Mouse (Mus musculus) gastrocnemius, adult 18-20 months (tissue): ENCODE measurements at regions not wholly inside any gene's neighbourhood (a gene's known extent, or its start where the extent isn't known, plus 50 kb on each side); places are given as distances from the start of the nearest gene placed in this dataset.

Experiments used
- DNase-seq: peaks from one replicate; pipeline ENCODE4 v3.0.0; 2021; ENCODE audit warnings: low spot score

DNA sequence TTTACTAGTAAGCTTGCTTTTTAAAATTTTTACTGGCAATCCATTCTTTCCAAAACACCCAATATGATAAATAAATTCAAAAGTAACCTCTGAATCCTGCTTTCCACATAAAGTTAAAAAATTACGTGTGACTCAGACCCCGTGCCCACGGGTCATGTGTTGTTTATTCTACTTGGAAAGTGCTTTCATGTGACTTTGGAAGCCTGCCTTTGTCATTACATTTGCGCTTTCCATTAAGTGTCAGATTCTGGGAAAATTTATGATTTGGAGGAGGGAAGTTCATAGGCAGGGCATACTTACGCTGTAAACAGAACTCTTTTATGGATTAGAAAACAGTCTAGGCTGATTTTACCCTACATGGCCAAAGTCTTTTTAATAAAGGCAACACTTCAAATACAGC is 466.8 kb upstream of the Adamts5 start:
- DNase-seq = no peak

DNA sequence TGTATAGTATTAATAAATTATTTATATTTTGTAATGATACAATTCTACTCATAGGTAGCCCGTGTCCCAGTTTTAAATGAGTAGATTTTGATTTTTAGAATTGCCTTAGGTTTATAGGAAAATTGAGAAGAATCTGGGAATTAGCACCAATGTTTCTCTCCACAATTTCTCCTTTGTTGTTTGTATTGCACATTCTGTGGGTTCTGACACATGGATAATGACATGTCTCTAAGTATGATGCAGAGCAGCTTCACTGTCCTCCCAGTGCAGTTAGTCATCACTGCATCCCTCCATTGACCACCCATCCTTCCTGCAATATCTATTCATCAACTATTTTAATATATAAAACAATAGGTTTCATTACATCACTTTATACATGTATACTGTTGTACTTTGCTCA is 464.6 kb upstream of the Adamts5 start:
- no peak for DNase-seq

DNA sequence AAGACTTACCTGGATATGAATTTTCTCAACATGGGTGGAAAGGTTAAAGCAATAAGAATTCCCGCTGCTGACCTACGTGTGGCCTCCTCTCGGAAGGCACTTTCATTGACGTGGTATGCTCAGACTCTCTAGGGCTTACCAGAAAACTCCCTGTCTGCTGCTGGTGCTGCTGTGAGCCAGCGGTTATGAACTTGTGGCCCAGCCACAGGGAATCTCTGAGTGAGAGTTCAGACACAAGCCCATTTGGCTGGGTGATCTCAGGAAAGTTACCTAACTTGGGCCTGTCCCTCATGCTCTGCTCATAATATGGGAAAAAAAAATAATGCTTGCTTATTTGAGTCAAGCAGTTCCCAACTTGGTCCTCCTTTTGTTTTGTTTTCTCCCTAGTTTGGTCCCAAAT is 459.5 kb upstream of the Adamts5 start:
- peak; percentile 14 for DNase-seq

DNA sequence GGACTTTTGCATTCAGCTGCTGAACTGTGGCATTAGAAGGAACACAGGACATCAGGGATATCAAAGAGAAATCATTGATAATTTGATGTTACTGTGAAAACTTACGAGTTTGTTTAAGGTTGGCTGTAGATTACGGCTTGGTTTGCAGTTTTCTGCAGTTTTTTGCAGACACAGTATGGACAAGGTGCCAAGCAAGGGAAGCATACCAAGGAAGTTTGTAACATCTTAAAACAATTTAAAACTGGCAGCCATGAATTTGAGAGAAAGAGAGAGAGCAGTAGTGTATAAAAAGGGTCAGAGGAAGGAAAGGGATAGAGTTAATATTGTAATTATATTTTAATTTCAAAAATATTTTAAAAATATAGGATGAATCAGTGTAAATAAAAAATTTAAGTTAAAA is 453.4 kb upstream of the Adamts5 start:
- DNase-seq = no peak

DNA sequence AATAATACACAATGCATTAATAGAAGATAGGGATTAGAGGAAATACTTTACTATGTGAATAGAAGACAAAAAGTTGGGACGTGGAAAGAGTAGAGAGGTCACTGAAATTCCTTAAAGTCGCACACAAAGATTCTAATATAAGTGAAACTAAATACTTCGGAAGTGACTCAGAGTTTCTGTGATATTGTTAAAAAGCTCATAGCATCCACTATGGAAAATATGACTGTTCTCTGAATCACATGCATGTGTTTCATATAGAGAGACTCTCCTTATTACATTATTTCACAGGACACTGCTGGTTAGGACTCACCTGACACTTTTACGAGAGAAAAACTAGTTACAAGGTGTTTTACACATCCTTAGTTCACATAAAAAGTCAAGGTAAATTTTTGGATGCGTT is 446.1 kb upstream of the Adamts5 start:
- DNase-seq = no peak

DNA sequence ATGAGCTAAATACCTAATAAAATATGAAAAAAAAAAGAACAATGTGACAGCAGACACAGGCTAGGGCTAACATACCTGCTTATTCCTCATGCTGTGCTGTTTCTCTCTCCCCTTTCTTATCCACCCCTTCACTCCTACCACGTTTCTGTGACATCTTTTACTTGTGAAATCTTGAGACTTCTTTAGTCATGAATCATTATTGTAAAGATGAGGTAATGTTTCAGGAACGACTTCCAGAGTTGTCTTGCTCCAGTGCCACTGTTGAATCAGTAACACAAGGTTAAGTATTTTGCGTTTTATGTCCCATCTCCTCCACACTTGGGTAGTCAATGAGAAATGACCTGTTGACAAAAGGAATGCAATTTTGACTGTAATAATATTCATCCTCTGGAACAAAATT is 445.3 kb upstream of the Adamts5 start:
- DNase-seq = no peak

DNA sequence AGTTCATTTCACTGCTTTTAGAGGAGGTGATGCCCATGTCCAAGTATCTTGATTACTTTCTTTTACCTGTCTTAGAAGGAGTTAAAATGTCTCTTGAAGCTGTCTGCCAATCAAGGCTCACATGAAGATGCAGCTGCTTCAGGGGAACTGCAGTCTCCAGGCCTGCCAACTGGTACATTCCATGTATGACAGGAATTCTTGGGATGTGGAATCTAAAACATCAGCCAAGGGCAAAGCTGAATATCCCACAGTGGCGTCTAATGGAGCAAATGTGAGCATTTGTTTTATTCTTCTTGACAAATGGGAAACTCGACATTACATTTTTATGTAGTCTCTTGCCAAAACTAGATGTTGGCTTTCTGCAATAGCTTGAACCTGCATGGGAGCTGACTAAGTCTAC is 438.7 kb upstream of the Adamts5 start:
- no peak for DNase-seq

DNA sequence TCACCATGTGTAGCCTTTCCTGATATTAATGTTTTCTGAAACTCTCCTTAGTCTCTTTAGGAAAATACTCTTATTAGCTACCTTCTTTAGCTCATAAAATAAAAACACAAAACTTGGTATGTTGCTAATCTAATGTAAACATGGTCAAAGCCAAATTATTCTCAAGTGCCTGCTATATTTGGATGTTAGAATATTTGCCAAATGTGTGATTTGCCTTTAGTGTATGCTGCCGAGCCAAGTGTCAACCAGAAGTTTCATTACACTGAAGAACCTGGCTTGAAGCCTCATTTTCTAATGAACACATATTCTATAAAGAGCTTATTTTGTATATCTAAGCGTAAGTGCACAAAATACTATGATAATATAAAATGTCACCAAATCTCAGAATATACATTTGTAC is 423.8 kb upstream of the Adamts5 start:
- no peak for DNase-seq

DNA sequence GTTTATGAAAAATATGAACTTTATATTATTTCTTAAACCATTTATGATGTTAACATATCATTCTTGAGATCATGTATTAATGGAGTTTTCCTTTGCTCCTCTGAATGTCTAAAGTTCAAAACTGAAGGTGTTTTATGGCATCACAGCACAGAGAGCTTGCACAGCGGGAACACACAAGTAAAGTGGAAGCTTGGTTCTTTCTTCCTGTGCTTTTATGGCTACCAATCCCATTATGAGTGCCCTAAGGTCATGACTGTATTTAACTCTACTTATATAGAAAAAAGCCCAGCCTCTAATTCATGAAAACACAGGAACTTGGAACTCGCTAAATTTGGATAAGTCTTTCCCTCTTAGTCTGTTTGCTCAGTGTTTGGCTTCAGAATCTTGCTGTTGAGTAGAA is 417.3 kb upstream of the Adamts5 start:
- no peak for DNase-seq

DNA sequence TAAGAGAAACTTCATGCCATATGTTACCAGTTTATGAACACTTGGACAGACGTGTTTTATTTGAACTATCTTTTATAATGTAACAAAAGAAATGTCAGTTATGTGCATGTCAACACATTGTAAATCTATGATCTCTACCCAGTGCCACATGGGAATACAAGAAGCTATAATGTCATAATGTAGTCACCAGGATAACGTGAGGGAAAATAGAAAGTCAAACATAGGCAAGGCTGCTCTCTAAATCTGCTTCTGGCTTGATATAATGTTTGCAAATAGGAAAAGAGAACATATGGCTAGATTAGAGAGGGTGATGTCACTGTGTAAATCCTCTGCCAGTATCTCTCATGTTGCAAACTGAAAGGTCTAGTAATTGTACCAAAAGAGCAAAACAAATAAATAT is 408.1 kb upstream of the Adamts5 start:
- no peak for DNase-seq

DNA sequence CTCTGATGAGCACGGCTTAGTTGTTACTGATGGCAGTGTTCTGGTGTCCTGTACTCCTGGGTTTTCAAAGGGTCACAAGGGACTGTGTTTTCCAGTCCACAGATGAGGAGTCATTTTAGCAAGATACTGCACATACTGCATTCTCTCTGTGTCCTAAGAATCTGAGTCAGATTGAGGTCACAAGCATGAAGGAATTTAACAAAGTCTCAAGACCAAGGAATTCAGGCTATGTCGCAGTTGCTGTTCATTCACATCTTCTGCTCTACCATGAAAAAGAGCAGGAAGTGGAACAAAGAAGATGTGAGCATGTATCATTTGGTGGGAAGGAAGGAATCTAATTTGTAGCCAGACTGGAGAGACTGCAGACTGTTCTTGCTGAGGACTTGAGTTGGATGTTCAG is 402.2 kb upstream of the Adamts5 start:
- no peak for DNase-seq

DNA sequence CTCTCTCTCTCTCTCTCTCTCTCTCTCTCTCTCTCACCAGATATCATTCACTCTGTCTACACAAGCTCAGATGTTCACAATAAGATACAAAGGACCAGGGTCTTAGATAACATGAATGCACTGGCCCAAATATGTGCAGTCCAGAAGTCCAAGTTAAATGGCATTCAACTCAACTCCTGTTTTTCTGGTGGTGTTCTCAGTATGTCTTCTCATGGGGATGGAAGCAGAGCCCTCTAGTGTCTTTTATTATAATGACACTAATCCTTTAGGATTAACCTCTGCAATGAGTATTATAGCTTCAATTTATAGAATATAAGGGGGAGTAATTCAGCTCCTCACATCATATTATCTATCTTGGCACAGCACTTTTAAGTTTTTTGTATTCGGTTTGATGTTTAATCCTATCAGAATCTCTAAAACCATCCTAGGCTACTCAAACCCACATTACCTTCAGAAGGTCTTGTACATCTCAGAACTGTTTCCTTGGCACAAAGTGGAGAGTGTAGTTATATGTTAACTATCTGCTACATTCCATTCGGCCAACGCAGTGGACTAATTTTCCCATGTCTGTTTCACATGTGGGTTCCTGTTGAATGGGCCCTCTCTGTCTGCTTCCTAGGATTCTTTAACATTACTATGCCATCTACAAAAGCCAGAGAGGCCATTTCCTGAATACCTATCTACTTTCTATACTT is 401.0 kb upstream of the Adamts5 start:
- no peak for DNase-seq

DNA sequence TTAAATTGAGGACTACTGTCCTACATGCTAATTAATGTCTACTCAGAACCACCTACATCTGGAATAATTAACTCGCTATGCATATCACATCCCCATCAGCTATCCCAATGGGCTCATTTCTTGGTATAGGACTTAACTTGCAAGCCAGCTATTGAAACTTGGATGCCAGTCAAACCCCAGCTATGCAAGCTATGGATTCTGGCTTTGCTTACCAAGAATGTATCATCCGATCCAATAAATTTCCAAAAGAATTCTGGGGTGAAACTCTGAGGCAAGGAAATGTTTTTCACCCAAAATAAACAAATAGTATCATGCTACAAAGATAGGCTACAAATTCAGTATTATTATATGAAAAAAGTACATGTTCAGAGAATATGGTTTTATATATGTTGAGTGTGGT is 392.8 kb upstream of the Adamts5 start:
- DNase-seq = no peak

DNA sequence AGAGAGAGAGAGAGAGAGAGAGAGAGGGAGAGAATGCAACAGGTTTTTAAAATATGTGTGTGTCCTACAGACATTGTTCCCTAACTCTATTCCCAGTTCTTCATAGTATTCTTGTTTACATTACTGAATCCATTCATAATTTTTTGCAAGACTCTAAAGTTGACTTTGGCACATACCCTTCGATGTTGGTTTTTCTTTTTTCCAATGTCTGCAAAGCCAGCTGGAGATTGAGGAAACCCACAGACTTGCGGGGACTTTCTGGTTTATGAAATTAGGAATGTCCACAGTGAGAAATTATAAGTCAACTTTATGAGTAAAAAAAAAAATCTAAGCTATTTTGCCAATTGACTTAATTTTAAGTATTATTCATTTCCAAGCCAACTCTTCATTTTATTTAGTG is 379.7 kb upstream of the Adamts5 start:
- DNase-seq = no peak

DNA sequence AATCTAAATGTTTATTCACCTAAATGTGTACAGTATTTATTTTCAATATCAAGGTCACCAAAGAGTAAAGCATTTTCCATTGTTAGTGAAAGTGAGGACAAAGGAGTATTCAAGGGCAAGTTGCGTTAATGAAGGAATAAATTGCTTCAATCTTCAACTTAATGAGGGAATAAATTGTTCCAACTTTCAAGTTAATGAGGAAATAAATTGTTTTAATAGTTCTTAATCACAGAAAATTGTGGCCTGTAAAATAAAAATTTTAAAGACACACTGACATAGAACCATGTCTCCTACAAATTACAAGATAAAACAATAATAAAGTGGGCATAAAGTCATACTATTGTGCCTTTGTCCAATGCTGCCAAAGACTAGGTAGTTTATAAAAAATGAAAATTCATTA is 375.4 kb upstream of the Adamts5 start:
- DNase-seq = no peak

DNA sequence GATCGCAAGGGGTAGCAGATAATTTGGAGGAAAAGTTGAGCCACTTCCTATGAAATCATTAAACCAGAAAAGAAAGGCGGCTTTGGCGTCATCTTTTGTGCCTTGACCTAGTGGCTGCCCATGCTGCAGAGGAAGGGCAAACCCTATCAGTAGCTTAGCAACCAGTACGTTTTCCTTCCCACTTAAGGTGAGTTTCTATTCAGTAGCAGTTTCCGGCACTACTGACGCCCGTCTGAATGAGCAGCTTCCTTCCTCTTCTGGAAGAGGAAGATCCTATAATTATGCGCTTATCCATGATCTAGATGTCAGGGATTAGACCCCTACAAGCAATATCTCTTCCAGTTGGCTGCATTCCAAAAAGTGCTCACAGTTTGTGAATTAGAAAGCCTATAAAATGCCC is 360.0 kb upstream of the Adamts5 start:
- DNase-seq = no peak

DNA sequence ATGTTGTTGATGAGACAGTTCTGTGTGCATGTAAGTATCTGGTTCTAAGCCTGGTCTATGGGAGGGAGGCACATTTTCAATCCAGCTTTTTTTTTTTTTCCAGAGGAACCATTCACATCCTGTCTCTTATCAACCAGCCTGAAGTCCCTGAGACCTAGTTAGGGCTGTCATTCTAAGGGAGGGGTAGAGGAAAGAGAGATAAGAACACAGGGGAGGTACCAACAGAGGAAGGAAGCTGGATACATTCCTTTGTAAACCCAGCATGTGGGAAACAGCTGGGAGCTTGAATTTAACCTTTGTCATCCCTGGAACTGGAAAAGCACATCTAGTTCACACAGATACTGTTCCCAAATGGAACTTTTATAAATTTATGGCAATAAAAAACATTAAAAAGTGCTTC is 351.0 kb upstream of the Adamts5 start:
- no peak for DNase-seq

DNA sequence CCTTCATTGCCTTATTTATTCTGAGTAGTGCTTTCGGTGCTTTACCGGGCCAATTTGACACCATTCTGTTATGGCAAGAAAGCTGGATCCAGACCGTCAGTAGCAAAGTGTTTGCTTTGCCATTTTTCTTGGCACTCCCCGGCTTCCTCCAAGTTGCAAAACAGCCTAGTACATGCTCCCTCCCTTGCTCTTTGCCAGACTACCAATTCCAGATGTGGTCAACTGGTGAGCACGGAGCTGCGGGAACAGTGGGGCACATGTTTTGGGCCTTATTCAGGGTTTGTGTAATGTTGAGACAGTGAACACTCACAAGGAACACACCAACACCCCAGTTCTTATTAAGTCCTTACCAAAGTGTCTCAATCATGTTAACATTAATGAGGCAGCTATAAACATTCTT is 348.4 kb upstream of the Adamts5 start:
- DNase-seq = peak; percentile 12

DNA sequence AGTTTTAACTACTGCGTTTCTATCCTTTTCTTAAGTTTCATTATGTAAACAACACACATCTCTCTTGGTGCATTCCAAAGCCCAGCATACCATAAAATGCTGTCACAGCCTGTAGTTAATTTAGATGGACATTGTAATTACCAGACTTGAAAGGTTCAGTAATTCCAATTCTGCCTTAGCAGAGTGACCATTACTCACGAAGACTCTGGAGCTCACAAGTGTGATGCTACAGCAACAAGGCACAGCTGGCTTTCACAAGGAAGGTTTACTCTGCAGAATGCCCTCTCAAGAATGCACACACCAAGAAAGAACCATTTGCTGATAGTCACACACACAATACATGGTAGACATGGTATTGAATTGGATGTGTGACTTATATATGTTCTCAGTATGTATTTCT is 342.6 kb upstream of the Adamts5 start:
- no peak for DNase-seq

DNA sequence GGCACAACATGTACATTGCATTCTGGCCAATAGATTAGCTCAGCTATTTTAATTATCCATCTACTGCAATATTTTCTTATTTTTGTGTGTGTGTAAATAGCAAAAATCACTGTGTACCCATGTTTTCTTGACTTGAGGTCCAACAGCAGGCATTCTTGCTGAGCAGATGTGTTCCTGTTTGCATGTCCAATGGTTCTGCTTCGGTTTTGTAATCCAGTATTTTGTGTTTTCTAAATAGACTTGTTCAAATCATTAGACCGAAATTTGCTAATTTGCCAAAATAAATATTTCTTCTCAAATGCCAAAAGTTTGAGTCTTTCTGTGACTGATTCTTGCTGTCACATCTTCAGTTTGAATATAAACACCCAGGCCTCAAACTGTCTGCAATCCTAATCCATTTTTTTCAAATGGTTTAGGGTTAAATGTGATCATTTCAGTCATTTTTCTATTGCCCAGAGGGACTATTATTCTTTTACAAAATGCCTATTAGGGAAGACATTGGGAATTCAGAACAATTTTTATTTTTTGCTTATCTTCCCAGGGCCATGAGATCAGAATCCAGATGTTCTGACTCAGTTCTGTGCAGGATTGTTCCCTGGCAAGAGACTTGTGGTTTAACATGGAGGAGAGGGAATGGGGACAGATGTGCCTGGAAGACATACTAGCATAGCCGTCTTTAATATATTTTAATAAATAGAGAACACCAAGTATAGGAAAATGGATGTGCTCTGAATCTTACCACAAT is 341.3 kb upstream of the Adamts5 start:
- peak; percentile 42 for DNase-seq

DNA sequence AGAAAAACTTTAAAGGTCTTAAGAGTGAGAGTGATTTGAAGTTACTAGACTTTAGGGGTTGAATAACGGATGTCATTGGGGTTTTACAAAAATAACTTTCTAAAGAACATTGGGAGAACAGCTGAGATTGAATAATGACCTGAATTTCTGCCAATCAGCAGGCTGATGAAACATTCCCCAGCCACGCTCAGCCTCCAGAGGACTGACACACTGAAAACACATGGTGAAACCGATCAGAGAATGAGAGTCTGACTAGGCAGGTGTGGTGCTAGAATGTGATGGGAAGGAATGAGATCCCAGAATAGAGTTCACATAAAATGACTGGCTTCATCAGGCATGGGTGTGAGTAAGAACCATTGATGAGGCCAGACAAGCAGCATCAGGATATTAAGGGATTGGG is 321.4 kb upstream of the Adamts5 start:
- DNase-seq = peak; percentile 65

DNA sequence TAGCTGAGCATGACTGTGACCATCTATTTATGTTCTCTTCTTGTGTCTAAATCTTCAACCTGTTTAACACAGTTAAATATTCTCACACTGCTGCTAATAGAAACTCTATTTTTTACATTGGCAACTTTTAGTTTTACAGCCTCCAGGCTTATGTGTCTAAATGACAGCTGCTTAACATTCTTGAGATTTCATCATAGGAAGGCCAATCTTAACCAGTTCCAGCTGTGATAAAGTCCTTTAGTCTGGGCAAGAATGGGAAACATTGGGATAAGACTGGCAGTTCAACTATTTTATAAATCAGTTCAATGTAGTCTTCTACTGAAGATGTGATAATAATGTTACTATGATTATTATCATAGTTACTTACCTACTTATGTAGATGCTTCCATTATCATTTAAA is 308.9 kb upstream of the Adamts5 start:
- no peak for DNase-seq

DNA sequence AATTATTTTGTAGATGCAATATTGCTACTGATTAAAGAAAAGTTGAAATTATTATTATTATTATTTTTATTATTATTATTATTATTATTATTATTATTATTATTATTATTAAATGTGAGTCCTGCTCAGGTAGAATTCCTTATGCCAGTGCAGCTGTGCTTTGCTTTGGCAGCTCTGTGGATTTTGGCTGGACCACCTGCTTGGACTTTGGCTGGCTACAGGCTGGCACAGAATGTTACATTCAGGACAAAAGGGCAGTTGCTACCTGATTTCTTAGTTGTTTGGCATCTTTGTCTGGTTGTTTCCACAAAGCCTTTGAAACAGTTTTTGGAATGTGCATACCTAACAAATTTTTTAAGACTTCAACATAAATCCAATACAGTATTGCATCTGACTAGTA is 307.7 kb upstream of the Adamts5 start:
- no peak for DNase-seq

DNA sequence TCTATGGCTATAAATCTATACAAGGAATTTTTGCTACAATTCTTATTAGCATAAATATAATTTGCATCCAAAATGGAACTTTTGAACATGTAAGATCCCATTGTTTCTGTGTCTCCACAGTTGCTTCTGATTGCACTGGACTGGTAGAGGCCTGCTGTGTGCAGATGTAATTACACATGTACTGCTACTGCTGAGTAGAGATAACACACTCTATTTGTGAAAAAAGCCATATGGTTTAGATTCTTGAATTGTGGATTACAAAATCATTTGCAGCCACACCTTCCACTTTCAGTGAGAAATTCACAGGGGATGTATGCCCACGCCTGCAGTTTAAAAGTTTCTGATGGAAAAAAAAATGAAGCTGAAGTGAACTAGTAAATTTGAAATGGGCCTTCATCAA is 288.2 kb upstream of the Adamts5 start:
- DNase-seq = no peak
